Mouse (Mus musculus) CD4-positive helper T cell, adult 2 months (primary cell): ENCODE measurements around the gene Hoxb7.

Experiments
- DNase-seq: peaks from one replicate; pipeline ENCODE4 v3.0.0-alpha.2; 2012; ENCODE audit warnings: low read depth, missing footprints, low spot score

The Hoxb7 gene

GRCm38 (mm10) chr11:96285771-96286738, at the start of gene Hoxb7:
Gene Hoxb7 (plus strand): TSS chr11:96286623.
- DNase-seq: no peak

GRCm38 (mm10) chr11:96240211-96240610, 46.2 kb upstream of the Hoxb7 start:
- DNase-seq: peak; percentile 25

GRCm38 (mm10) chr11:96250901-96251300, 35.5 kb upstream of the Hoxb7 start:
- no peak for DNase-seq

- no peak for DNase-seq
Measured at GRCm38 (mm10) chr11:96251480-96252031, 34.9 kb upstream of the Hoxb7 start.

GRCm38 (mm10) chr11:96252541-96253120, 33.8 kb upstream of the Hoxb7 start:
- no peak for DNase-seq

- DNase-seq: no peak
Measured at GRCm38 (mm10) chr11:96254221-96254620, 32.2 kb upstream of the Hoxb7 start.

GRCm38 (mm10) chr11:96255111-96255995, 31.1 kb upstream of the Hoxb7 start:
- DNase-seq: no peak

- no peak for DNase-seq
Measured at GRCm38 (mm10) chr11:96255996-96256445, 30.4 kb upstream of the Hoxb7 start.

GRCm38 (mm10) chr11:96257141-96257540, 29.3 kb upstream of the Hoxb7 start:
- no peak for DNase-seq

- no peak for DNase-seq
Measured at GRCm38 (mm10) chr11:96259038-96259437, 27.4 kb upstream of the Hoxb7 start.

- DNase-seq: no peak
Measured at GRCm38 (mm10) chr11:96259511-96259910, 26.9 kb upstream of the Hoxb7 start.

GRCm38 (mm10) chr11:96260310-96260970, 26.0 kb upstream of the Hoxb7 start:
- no peak for DNase-seq

- DNase-seq: peak; percentile 42
Measured at GRCm38 (mm10) chr11:96261323-96261890, 25.0 kb upstream of the Hoxb7 start.

- no peak for DNase-seq
Measured at GRCm38 (mm10) chr11:96262262-96262830, 24.1 kb upstream of the Hoxb7 start.

GRCm38 (mm10) chr11:96263636-96264389, 22.6 kb upstream of the Hoxb7 start:
- no peak for DNase-seq

GRCm38 (mm10) chr11:96264390-96265020, 21.9 kb upstream of the Hoxb7 start:
- DNase-seq: no peak

- no peak for DNase-seq
Measured at GRCm38 (mm10) chr11:96265954-96266353, 20.5 kb upstream of the Hoxb7 start.

GRCm38 (mm10) chr11:96267021-96267920, 19.2 kb upstream of the Hoxb7 start:
- DNase-seq: no peak
